Mouse (Mus musculus) left cerebral cortex, adult 11 months (tissue): ENCODE data around the gene Srpk2.
"Not testable (repeated sequence)": the region's sequence is repeated elsewhere in the genome, so short reads cannot be mapped to it uniquely, and the experiment has no call there.

ENCODE experiments used
- DNase-seq: peaks from one replicate; pipeline ENCODE4 v3.0.0; 2022; ENCODE audit warnings: low spot score

Srpk2 gene

DNA sequence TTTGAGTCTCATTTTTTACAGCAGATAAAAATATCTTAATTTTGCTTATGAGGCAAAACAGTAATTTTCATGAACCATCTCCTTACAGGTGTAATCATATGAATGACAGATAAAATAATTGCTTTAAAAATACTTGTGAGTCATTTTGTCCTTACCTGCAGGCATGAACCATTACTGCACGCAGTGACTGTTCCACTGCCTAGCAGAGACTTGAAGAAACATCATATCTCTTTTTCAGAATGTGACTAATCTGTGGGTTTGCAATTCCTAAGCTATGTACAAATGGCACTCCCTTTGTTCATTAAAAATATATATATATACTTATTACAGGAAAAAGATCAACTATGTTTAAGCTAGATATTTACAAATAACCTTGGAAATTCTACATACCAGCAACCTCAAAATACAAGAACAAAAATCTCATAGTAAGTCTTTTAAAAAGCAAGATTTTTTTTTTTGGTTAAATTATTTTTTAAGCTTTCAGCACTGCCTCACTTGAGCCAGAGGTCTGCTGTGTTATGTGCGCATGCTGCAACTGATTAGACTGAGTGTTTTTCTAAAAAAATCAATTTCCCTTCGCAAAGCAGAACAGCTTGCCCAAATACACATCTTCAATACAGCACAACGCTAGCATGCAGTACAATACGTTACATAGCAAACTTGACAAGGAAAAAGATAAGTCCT, 68.7 kb downstream of the Srpk2 start:
- no peak for DNase-seq

GRCm38 (mm10) chr5:23612856-23613255, 71.6 kb downstream of the Srpk2 start:
- no peak for DNase-seq

DNA sequence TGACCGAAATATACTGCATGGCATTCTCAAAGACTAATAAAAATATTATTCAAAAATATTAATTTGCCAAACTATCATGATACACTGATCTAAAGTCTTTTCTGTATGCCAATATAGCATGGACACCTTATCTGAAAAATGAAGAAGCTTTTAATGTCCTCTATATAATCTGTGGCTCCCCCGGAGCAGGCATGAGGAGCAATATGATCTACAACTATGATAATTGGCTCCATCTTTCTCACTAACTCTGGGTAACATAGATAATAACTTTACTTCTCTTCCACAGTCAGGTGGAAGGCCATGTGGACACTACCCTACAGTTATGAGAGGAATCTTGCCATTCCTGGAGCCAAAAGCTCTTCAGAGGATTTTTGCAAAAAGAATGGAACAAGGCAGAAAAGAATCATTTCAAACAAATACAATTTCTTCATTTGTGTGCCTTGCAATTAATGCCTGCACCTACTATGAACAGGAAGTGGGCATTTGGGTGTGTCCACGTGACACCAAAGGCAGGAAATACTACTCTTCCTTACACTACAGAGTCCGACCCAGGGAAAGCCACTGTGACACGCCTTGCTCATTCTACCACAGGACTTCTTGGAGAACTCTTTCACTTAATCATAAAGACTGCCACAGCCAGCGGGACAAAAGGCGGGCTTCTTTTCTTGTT, 80.2 kb downstream of the Srpk2 start:
- no peak for DNase-seq

DNA sequence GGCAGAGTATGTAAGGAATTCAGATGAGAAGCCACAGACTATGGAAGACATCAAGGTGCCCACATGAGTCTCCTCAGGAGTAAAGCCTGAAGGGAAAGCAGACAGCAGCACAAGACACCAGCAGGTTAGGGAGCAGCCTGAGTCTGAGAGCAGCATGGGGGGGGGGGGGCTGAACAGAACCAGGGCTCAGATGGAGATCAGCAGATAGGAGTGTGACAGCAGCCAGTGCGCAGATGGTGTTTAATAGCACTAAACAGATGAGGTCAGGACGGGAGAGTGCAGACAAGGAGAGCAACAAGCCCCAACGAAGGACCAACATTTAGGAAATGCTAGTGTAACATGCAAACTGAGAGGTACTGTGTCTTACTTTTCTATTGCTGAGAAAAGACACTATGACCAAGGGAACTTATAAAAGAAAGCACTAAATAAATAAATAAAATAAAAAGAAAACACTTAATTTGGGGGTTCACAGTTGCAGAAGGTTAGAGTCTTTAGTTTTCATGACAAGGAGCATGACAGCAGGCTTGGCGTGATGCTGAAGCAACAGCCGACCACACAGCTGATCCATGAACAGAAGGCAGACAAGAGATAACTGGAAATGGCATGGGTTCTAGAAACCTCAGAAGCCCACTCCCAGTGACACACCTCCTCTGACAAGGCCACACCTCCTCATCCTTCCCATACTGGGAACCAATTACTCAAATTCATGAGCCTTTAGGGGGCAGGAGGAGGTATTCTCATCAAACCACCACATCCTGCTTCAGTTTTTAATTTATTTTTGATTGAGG, 84.5 kb downstream of the Srpk2 start:
- no peak for DNase-seq

DNA sequence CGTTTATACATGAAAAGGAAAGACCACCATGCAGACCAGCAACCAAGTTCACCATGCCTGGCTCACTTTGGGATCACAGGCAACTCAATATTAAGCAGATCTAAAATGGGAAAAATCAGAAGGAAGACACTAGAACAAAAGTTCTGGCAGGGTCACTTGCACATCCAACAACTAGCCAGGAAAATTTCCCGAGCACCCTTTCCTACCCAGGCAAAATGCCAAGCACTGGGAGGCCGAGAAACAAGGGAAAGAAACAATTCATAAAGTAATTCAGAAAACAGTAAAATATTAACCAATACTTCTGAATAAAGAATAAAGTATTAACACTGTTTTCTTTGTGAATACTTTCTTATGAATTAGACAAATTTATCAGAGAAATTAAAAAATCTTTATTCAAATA, 85.2 kb downstream of the Srpk2 start:
- DNase-seq = no peak

DNA sequence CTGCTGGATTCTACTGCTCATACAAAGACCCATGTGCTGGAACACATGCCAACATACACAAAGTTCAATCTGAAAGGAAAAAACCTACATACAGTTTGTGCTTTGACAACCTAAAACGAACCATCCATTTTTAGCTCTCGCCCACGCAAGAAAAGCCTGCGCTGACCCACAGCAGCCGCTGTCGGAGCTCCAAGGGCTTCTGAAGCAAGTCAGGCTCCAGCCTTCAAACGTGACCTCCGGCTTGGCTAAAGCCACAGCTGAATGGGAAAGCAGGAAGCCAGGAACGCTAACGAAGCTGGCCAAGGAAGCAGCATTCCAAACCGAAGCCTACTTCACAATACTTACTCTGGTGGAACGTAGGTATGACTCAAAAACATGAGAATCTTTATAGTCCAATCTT, 85.9 kb downstream of the Srpk2 start:
- DNase-seq = no peak

- DNase-seq = no peak
These were observed 86.4 kb downstream of the Srpk2 start for GRCm38 (mm10) chr5:23597999-23598398.

- DNase-seq = no peak
These were observed 87.1 kb downstream of the Srpk2 start for GRCm38 (mm10) chr5:23597260-23597864.

DNA sequence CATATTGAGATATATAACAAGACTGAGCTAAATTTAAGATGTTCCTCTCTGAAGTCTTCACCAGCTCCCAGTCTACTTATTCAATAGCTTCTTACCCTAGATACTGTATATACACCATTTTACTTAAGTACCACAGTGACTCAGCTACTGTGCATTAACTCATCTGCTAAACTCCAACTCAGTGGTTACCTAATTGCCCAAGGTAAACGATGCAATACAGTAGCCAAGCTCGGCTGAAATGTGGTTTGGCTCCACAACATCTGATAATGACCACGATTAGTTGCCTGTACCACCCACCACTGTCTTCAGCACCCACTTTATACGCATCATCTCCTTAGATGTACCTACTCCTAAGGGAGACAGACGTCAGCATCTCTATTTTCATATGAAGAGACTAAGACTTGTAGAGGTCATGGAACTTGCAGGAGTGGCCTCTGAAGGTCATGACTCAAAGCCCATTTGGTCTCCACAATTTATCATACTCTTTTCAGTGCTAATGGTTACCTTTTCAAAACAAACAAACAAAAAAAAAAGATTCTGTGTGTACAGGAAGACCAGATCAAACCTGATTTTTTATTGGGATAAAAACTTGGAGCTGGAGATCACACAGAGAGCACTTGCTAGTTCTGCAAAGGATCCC, 88.0 kb downstream of the Srpk2 start:
- no peak for DNase-seq

DNA sequence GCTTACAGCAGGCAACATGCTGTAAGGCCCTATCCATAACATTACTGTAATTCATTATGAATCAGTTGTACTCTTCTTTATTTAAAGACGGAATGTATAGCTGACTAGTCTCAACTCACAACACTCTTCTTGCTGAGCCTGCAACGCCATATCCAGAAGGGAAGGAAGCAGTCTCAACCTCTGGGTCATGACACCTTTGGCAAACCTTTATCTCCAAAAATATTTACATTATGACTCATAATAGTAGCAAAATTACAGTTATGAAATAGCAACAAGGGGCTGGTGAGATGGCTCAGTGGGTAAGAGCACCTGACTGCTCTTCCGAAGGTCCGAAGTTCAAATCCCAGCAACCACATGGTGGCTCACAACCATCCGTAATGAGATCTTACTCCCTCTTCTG, 94.1 kb downstream of the Srpk2 start:
- DNase-seq = not testable (repeated sequence)

GRCm38 (mm10) chr5:23587614-23588013, 96.8 kb downstream of the Srpk2 start:
- DNase-seq = no peak

DNA sequence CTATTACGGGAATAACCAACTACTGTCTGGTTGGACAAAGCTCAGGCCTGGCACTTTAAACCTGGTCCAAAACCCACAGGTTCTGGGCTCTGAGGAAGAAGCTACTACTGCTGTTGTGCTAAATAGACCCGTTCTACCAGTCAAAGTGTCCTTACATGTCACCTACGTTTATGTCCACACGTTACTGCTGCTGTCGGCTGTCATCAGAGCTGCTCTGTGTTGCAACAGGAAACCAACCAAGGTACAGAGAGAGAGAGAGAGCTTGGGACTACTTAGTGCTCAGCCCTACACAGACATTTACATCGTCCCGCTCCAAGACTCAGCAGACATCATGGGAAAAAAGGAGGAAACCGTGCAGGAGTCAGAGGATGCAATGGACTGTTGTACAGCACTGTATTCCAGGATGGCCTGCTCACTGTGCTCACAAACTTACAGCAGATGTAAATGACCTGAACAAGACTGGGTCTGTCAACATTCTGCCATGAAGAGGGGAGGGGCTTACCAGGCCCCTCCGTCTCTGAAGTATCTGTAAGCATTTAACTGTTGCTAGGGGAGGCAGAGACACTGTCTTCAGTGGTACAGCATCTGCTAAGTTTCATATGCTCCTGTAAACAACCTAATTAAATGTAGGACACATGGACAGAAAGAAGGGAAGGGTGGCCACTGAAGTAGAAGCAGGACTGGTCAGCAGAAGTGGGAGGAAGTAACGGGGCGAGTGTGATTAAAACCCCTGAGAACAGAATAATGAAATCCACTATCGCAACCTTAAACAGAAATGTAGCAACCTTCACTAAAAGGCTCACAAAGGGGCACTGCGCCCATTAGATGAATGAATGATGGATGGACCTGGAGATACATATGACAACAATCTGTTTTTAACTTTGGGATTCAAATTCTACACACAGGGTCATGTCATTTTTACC, 97.6 kb downstream of the Srpk2 start:
- no peak for DNase-seq

GRCm38 (mm10) chr5:23581484-23582060, 102.8 kb downstream of the Srpk2 start:
- DNase-seq = no peak

GRCm38 (mm10) chr5:23579120-23579880, 105.1 kb downstream of the Srpk2 start:
- DNase-seq = no peak

GRCm38 (mm10) chr5:23578322-23578957, 106.0 kb downstream of the Srpk2 start:
- no peak for DNase-seq

GRCm38 (mm10) chr5:23577847-23578246, 106.6 kb downstream of the Srpk2 start:
- no peak for DNase-seq

- no peak for DNase-seq
These were observed 107.9 kb downstream of the Srpk2 start for GRCm38 (mm10) chr5:23576336-23577094.

DNA sequence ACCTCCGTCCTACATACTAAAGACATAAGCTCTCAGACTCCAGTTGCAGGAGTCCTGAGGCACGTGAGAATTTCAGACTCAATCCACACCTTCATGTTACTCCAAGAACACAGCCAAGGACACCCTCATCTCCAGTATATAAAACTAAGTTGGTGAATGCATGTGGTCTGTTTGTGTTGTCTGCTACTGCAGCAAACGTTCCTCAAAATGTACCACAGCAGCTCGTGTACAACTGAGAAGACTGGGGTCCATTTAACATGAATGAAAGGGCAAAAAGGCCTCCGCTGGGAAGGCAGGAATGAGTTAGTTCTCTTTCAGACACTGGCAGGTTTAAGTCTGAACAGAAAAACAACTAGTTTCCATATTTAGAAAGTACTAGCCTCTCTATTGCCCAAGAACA, 110.5 kb downstream of the Srpk2 start:
- no peak for DNase-seq

DNA sequence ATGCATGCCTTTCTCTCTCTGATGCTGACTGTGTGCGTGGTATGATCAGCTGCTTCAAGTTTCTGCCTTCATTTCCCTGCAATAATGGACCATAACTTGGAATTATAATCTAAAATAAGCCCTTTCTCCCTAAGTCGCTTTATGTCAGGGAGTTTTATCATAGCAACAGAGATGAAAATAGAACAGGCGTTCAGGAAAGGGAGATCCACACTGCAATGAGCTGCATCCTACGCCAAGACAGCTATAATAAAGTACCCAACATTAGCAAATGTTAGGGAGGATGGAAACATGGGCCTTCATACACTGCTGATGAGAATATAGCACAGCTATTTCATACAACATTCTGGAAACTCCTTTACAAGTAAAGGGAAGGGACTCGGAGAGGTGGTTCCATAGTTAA, 116.2 kb downstream of the Srpk2 start:
- peak; percentile 24 for DNase-seq
